Mouse (Mus musculus) left cerebral cortex, adult 11 months (tissue): ENCODE results near the gene Hinfp.
"Not testable (repeated sequence)": the region's sequence is repeated elsewhere in the genome, so short reads cannot be mapped to it uniquely, and the experiment has no call there.

Experiments
- DNase-seq: peaks from one replicate; pipeline ENCODE4 v3.0.0; 2022; ENCODE audit warnings: low spot score

Hinfp gene

DNA sequence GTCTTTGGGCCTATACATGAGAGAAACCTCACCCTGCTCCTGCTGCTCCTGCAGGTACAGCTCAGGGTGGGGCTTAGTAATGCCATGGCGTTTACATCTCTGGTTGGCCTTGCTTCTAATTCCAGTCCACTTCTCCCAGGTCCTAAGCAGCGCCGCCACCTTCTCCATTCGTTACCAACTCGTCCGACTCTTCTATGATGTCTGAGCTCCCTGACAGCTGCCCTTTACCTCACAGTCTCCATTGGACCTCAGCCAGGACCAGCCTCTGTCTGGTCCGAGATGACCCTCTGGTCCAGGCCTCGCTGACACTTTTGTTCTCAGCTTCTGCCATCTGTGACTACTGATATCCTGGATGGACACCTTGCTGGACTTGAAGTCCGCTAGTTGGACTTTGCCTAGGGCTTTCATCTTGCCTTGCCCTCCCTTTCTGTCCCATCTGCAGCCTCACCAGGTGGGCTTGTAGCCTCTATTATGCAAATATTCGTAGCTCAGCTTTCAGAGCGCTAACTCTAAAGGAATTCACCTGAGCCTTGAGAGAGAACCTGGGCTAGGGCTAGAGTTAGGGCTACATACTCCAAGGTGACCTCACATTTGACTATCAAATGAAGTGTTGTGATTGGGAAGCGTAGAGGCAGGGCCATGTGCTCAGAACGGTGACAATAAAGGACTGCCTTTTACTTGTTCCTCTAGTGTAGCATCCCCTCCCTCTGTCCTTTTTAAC, 27.6 kb upstream of the Hinfp start:
- no peak for DNase-seq

DNA sequence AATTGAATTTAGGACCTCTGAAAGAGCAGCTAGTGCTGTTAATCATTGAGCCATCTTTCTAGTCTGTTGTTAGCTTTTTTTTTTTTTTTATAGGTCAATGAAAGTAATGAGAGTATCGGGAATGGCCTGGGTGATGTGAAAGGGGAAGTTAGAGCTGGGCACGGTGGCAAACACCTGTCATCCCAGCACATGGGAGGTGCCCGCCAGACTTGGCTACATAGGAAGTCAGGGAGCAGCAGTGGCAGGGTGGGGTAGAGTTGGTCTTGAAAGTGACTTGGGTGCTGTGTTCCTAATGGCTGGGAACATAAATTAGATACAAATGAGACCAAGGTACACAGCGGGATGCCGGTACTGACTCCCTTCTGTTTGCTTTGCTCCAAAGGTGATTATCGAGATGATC, 25.3 kb upstream of the Hinfp start:
- no peak for DNase-seq

GRCm38 (mm10) chr9:44327926-44328325, 22.5 kb upstream of the Hinfp start:
- DNase-seq: no peak

DNA sequence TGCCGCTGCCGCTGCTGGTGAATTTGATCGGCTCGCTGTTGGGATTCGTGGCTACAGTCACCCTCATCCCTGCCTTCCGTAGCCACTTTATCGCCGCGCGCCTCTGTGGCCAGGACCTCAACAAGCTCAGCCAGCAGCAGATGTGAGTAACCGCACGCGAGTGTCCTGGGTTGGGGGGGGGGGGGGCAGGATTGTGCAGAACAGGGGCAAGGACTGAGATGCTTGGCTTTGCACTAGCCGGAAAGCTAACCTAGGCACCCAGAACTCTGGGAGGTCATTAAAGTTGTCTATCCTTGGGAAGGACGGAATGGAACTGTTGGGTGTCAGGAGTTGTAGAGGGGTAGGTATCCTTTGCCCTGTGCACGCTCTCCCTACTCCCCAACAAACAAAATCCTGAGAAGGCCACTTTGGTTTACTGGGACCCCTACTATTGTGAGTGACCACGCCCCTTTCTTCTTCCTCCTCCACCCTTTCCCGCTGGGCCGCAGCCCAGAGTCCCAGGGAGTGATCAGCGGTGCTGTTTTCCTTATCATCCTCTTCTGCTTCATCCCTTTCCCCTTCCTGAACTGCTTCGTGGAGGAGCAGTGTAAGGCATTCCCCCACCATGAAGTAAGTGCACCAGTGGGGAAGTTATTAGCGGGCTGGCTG, 21.7 kb upstream of the Hinfp start:
- DNase-seq: no peak

DNA sequence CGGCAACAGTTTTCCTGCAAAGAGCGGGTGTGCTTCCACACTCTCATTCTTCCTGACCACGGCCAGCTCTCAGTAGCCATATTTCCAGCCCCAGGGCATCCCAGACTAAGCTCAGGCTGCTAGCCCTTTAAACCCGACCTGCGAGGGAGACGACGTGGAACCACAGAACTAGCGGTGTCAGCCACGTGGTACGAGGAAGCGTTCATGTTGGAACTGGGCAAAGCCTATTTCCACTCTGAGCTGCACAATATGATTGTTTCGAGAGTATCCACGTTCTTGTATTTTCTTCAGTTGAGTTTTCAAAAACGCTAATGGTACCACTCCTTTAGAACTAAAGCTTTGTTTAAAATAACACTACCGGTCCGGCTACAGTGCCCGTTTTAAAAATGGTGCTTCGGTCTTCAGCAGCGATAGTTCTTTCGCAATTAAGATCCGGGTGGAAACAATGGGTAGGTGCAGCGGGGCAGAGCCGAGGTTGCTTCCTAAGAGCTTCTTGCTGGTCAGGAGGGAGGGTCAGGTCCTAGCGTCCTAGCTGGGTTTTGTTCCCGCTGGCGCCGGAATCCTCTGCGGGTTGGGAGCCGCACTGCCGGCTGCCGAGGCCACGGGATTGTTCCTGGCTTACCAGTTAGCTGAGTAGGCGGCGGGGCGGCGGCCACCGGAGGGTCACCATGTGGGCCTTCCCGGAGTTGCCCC, 21.0 kb upstream of the Hinfp start:
- DNase-seq: peak; percentile 83

GRCm38 (mm10) chr9:44325768-44326370, 20.4 kb upstream of the Hinfp start, which contains the start of gene Dpagt1:
Gene Dpagt1, plus strand, starts transcription at chr9:44326019.
- peak; percentile 58 for DNase-seq

DNA sequence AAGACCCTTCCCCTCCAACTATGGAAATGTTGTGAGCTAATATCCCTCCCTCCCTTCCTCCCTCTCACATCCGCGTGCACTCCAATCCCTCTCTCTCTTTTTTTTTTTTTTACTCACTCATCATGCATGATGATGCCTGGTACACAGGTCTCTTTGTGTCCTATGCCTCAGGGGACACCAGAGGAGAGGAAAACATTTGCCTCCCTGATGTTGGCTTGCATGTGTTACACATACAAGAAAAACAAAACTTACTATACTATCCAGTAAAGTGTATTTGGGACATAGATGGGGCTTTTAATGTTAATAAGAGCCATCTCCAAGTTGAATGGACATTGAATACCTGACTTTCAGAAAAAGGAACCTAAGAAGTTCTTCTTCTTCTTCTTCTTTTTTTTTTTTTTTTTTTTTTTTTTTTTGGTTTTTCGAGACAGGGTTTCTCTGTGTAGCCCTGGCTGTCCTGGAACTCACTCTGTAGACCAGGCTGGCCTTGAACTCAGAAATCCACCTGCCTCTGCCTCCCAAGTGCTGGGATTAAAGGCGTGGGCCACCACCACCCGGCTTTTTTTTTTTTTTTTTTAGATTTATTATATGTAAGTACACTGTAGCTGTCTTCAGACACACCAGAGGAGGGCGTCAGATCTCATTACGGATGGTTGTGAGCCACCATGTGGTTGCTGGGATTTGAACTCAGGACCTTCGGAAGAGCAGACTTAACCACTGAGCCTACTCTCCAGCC, 19.7 kb upstream of the Hinfp start:
- DNase-seq: not testable (repeated sequence)

- no peak for DNase-seq
These were observed 18.7 kb upstream of the Hinfp start for GRCm38 (mm10) chr9:44324147-44324546.

DNA sequence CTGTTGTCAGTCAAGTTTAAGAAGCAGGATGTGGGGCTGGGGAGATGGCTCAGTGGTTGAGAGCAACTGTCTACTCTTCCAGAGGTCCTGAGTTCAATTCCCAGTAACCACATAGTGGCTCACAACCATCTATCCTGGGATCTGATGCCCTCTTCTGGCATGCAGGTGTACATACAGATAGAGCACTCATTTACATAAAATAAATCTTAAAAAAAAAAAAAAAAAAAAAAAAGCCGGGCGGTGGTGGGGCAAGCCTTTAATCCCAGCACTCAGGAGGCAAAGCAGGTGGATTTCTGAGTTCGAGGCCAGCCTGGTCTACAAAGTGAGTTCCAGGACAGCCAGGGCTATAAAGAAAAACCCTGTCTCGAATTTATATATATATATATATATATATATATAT, 18.2 kb upstream of the Hinfp start:
- not testable (repeated sequence) for DNase-seq

DNA sequence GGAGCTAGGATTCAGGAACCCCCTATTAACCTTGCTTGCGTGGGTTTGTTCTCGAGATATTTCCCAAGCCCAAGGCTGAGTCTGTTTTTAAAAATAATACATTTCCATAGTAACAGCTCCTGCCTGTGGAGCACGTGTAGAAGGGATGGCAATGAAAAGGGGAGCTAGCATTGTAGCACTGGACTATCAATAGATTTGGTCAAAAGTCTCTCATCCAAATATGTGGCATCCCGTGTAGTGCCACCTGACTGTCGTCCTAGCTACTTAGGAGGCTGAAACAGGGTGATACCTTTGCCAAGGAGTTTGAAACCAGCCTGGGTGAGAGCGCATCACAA, 15.3 kb upstream of the Hinfp start:
- peak; percentile 65 for DNase-seq

DNA sequence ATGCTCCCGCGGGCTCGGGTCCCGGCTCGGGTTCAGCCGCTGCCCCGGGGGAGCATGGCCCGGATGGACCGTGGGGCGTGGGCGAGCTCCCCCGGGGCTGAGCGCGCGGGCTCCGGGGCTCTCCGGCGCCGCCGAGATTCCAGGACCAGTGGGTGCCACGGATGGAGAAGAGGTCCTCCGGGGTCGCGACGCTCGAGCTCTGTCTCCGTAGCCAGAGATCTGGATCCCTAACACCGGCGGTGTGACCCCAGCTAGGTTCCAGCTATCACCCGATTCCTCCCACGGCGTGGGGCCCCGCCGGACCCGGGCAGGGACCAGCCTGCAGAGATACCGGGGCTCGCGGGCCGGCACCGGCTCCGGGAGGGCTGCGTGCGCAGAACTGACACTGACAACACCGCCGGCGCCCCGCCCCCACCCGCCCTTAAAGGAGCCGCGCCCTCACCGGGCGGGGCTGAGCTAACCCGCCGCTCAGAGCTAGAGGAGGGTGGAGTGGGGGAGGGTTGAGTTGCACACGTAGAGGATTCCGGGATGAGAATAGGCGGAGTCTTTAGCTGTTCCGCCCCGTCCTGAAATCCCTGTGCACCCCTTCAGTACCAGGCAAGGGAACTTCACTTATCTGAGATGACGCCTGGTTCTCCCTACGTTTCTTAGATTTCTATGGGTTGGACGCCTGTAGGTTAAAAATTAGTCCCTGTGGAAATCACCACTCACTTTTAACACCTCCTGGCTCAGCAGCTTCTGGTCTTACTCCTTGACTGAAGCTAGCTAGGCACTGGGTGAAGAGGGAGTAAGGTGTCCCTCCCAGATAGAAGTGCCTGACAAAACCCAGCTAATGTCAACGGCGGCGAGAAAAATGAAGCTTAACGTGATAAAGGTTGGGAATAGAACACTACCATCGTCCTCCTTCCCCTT, 14.7 kb upstream of the Hinfp start, which contains the start of gene C2cd2l:
Gene C2cd2l, minus strand, starts transcription at position 399 of the 912 bp plus-strand sequence.
- peak; percentile 91 for DNase-seq

DNA sequence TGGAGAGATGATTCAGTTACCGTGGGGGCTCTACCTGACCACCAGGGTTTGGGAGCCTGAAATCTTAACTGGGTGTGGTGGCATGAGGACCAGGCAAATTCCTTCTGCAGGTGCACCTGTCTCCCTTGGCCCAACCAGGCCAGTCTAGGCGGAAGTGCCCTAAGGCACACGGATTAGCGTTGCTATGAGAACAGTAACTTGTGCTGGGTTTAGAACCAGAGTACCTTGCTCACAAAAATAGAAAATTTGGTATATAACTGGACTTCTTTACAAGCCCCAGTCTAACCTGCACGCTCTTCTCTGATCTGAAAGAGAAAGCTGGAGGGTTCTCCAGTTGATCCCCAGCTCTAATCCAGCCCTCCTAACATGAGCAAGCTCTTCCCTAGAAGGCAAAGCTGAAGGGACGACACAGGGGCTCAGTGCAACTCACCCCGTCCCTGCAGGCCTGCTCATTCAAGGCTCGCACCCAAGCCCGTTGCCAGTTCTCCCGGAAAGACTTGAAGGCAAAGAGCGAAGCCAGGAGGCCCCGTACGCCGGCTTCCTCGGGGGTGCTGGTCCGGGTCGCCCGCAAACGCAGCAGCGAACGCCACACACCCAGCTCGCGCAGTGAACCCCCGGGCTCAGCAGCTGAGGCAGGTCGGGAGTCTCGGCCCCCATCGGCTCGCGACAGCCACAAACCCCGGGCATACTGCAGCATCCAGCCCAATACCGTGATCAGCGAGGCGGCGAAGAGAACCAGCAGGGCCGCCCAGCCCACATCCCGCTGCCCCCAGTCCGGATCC, 13.8 kb upstream of the Hinfp start:
- no peak for DNase-seq

GRCm38 (mm10) chr9:44318826-44319095, 13.3 kb upstream of the Hinfp start:
- DNase-seq: no peak

GRCm38 (mm10) chr9:44318076-44318825, 12.8 kb upstream of the Hinfp start:
- no peak for DNase-seq

GRCm38 (mm10) chr9:44317452-44317851, 12.0 kb upstream of the Hinfp start:
- DNase-seq: no peak

GRCm38 (mm10) chr9:44314910-44315309, 9.4 kb upstream of the Hinfp start:
- DNase-seq: no peak

DNA sequence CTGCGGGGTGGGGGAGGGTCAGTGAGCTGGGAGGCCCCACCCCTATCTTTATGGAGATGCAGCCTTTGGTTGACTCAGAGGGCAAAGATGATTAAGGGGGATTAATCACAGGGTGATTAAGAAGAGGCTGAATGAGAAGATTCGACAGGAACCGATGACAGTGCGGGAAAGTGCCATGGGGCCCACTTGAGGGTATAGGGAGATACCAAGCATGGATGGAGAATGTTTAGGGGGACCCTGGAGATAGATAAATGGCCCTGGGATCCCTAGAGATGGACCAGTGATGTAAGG, 8.7 kb upstream of the Hinfp start:
- no peak for DNase-seq

GRCm38 (mm10) chr9:44313476-44314256, 8.2 kb upstream of the Hinfp start:
- DNase-seq: peak; percentile 71
